Mouse (Mus musculus) heart, adult 2 months (tissue): ENCODE results near the gene Vmn1r183.

ENCODE experiments used
- CTCF ChIP-seq: fragments of 200-600 bp; IDR thresholded peaks from 2 replicates; pipeline ENCODE4 v1.8.1; 2022; ENCODE audit warnings: antibody characterized with exemption, mild to moderate bottlenecking, moderate library complexity
- EP300 ChIP-seq: fragments of 200-500 bp; IDR thresholded peaks from 2 replicates; pipeline ENCODE4 v1.6.1; 2011; ENCODE audit warnings: low read depth, low read length, control low read depth; ENCODE audit not compliant: insufficient read depth
- POLR2A ChIP-seq: fragments of 200-500 bp; IDR thresholded peaks from 2 replicates; pipeline ENCODE4 v1.6.1; 2011; ENCODE audit warnings: mild to moderate bottlenecking, low read depth, low read length, control low read depth; ENCODE audit not compliant: insufficient read depth

- TF ChIP-seq CTCF (no peak), POLR2A (no peak), EP300 (no peak)
Measured at GRCm38 (mm10) chr7:24104403-24104802, 51.3 kb downstream of the Vmn1r183 start.
